Mouse (Mus musculus): ENCODE measurements around the gene Gm37240. TPM values are rescaled to one million over a fixed set of nuclear protein-coding genes. Genes with fewer than 3 reads are reported as not detected.
"Not testable (repeated sequence)": the region's sequence is repeated elsewhere in the genome, so short reads cannot be mapped to it uniquely, and the experiment has no call there.

Gm37240 gene
- polyA plus RNA-seq, 1 experiment from 2014 or later, result 3.2 TPM

DNA sequence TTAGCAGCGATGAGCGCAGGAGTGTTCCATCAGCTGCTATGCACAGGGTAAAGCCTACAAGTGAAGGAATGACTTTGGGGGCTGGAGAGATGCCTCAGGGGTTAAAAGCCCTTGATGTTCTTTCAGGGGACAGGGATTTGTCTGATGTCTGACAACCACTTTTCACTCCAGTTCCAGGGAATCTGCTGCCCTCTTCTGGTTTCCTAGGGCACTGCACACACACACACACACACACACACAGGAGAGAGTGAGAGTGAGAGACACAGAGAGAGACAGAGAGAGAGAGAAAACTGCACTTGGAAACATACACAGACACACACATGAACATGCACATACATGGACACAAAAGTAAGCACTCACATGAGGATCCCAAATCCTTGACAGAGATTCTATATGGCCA lies 1228.4 kb downstream of the Gm37240 start:
- H3K36me3 ChIP-seq (replicated peaks; ENCODE audit: control insufficient read depth, insufficient read depth, low read depth, low read length), result no peaks in the 10 kb centered on the region
- DNase-seq (ENCODE audit: low spot score) (no peak), ATAC-seq (replicated peaks; ENCODE audit: insufficient number of reproducible peaks, low FRiP score, low TSS enrichment, low read depth) (no peak)
- H3K4me2 ChIP-seq (ENCODE audit: low read depth, low read length), result no peak overlapping the region
- WGBS, result 92% methylated on average over 2 of the region's 2 CpGs
- H3K27ac ChIP-seq (replicated peaks; ENCODE audit: low read depth, low read length), result no peak overlapping the region
- no peak overlapping the region for H3K9ac ChIP-seq (replicated peaks; ENCODE audit: low read length)
- H3K4me1 ChIP-seq (ENCODE audit: control insufficient read depth, insufficient read depth, low read length), result no peaks in the 10 kb centered on the region
- H3K27me3 ChIP-seq (ENCODE audit: control insufficient read depth, insufficient read depth, low read length), result no peaks in the 10 kb centered on the region; the same call in 1 of the 2 replicates
- no peaks in the 10 kb centered on the region for H3K9me3 ChIP-seq (replicated peaks; ENCODE audit: control insufficient read depth, low read length)
- no peak overlapping the region for H3K4me3 ChIP-seq (ENCODE audit: low read depth, low read length)

DNA sequence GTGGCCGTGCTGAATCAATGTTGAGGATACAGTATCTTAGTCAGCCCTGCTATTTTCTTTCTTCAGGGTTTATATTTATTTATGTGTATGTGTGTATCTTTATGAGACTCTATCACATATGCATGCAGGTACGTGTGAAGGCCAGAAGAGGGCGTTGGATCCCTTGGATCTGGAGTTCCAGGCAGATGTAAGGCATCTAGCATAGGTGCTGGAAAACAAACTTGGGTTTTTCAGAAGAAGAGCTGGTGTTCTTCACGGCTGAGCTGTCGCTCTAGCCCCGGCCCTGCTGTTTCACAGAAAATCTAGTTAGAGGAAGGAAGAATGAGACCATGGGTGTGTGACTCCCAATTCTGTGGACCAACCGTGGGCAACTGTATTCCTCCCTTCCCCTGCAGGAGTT lies 1229.3 kb downstream of the Gm37240 start:
- no peak overlapping the region for H3K27ac ChIP-seq (replicated peaks; ENCODE audit: low read depth, low read length)
- 93% methylated on average over 7 of the region's 7 CpGs for WGBS
- ATAC-seq (replicated peaks; ENCODE audit: insufficient number of reproducible peaks, low FRiP score, low TSS enrichment, low read depth) (no peak), DNase-seq (ENCODE audit: low spot score) (no peak)
- H3K9ac ChIP-seq (replicated peaks; ENCODE audit: low read length), result no peak overlapping the region
- no peak overlapping the region for H3K4me2 ChIP-seq (ENCODE audit: low read depth, low read length)
- no peaks in the 10 kb centered on the region; the same call in 1 of the 2 replicates for H3K27me3 ChIP-seq (ENCODE audit: control insufficient read depth, insufficient read depth, low read length)
- H3K36me3 ChIP-seq (replicated peaks; ENCODE audit: control insufficient read depth, insufficient read depth, low read depth, low read length), result no peaks in the 10 kb centered on the region
- no peaks in the 10 kb centered on the region for H3K4me1 ChIP-seq (ENCODE audit: control insufficient read depth, insufficient read depth, low read length)
- H3K4me3 ChIP-seq (ENCODE audit: low read depth, low read length), result no peak overlapping the region
- no peaks in the 10 kb centered on the region for H3K9me3 ChIP-seq (replicated peaks; ENCODE audit: control insufficient read depth, low read length)

DNA sequence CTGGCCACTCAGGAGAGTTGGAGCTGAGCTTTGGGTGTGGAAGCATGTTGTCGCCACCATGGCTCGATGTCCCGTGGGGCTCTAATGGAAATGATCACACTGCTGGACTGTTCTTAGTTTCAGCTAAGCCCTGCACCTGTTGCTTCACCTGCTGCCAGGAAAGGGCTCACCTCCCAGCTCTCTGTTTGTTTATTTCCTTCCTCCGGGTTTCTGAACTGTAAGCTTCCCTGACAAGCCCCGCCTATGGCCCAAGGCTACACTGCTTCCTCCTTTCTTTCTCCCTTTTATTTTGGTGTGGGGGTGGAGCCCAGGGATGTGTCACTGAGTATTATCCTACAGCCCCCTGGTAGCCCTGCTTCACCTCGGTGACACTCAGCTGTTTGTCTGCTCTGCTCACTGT lies 1230.1 kb downstream of the Gm37240 start:
- Histone ChIP-seq H3K9ac (replicated peaks; ENCODE audit: low read length) (no peak overlapping the region), H3K4me1 (ENCODE audit: control insufficient read depth, insufficient read depth, low read length) (no peaks in the 10 kb centered on the region), H3K27ac (replicated peaks; ENCODE audit: low read depth, low read length) (no peak overlapping the region), H3K4me3 (ENCODE audit: low read depth, low read length) (no peak overlapping the region), H3K9me3 (replicated peaks; ENCODE audit: control insufficient read depth, low read length) (no peaks in the 10 kb centered on the region), H3K27me3 (ENCODE audit: control insufficient read depth, insufficient read depth, low read length) (no peaks in the 10 kb centered on the region; the same call in 1 of the 2 replicates), H3K36me3 (replicated peaks; ENCODE audit: control insufficient read depth, insufficient read depth, low read depth, low read length) (no peaks in the 10 kb centered on the region), H3K4me2 (ENCODE audit: low read depth, low read length) (no peak overlapping the region)
- DNase-seq (ENCODE audit: low spot score) (no peak), ATAC-seq (replicated peaks; ENCODE audit: insufficient number of reproducible peaks, low FRiP score, low TSS enrichment, low read depth) (no peak)
- WGBS, result 53% methylated on average over 6 of the region's 6 CpGs

DNA sequence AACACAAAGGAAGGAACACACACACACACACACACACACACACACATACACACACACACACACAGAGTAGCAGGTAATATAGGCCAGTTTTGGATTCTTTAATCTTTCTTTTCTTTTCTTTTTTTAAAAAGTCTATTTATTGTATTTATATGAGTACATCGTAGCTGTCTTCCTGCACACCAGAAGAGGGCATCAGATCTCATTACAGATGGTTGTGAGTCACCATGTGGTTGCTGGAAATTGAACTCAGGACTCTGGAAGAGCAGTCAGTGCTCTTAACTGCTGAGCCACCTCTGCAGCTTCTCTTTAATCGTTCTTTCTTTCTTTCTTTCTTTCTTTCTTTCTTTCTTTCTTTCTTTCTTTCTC lies 1231.5 kb downstream of the Gm37240 start:
- not testable (repeated sequence) for H3K4me3 ChIP-seq (ENCODE audit: low read depth, low read length)

DNA sequence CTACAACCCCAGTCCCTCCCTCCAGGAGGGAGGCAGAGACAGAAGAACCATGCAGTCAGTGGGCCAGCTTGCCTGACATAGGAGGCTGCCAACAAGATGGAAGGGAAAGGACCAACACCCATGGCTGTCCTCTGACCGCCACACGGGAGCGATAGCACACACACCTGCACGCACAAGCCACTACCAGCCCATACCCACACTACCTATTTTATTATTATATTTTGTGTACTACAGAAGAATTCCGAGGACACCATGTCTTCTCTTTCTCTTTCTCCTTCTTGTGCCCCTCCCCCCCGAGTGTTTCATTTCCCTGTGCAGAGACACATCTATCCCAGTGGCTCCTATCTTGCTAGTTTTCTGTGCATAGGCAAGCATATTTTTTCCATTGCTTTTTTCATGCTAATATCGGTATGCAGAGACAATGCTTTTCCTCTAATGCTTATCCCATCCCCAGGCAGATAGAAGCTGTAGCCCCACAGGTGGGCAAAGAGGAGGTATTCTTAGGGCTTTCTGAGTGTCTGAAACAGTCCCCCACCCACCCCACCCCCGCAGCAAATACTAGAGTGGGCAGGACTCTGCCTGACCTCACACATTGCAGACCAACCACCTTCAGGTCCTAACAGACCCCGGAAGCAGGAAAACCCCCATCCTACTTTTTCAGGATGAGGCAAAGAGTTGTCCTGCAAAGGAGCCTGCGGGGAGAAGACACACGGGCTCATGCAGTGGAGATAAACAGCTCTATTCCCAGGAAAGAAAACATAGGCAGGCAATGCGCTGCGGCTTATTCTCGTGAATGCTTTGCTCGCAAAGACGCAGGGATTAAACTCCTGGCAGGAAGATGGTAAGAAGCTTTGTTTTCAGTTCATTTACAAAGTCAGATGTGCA lies 1232.2 kb downstream of the Gm37240 start:
- no peak for DNase-seq (ENCODE audit: low spot score)
- 20% methylated on average over 16 of the region's 16 CpGs for WGBS
- H3K9me3 ChIP-seq (replicated peaks; ENCODE audit: control insufficient read depth, low read length), result no peaks in the 10 kb centered on the region
- no peak overlapping the region for H3K27ac ChIP-seq (replicated peaks; ENCODE audit: low read depth, low read length)
- no peaks in the 10 kb centered on the region; the same call in 1 of the 2 replicates for H3K27me3 ChIP-seq (ENCODE audit: control insufficient read depth, insufficient read depth, low read length)
- H3K9ac ChIP-seq (replicated peaks; ENCODE audit: low read length), result no peak overlapping the region
- H3K36me3 ChIP-seq (replicated peaks; ENCODE audit: control insufficient read depth, insufficient read depth, low read depth, low read length), result no peaks in the 10 kb centered on the region
- ATAC-seq (replicated peaks; ENCODE audit: insufficient number of reproducible peaks, low FRiP score, low TSS enrichment, low read depth), result no peak; the same call in 1 of the 2 replicates
- no peaks in the 10 kb centered on the region for H3K4me1 ChIP-seq (ENCODE audit: control insufficient read depth, insufficient read depth, low read length)
- H3K4me2 ChIP-seq (ENCODE audit: low read depth, low read length), result no peak overlapping the region; the same call in 1 of the 2 replicates
- H3K4me3 ChIP-seq (ENCODE audit: low read depth, low read length), result no peak overlapping the region

More for the DNA sequence above, 1231.5 kb downstream of the Gm37240 start:
- not testable (repeated sequence) for H3K9ac ChIP-seq (replicated peaks; ENCODE audit: low read length); H3K27me3 ChIP-seq (ENCODE audit: control insufficient read depth, insufficient read depth, low read length); H3K36me3 ChIP-seq (replicated peaks; ENCODE audit: control insufficient read depth, insufficient read depth, low read depth, low read length); H3K27ac ChIP-seq (replicated peaks; ENCODE audit: low read depth, low read length); H3K9me3 ChIP-seq (replicated peaks; ENCODE audit: control insufficient read depth, low read length); ATAC-seq (replicated peaks; ENCODE audit: insufficient number of reproducible peaks, low FRiP score, low TSS enrichment, low read depth); DNase-seq (ENCODE audit: low spot score); H3K4me2 ChIP-seq (ENCODE audit: low read depth, low read length); H3K4me1 ChIP-seq (ENCODE audit: control insufficient read depth, insufficient read depth, low read length)
- 74% methylated on average over 2 of the region's 2 CpGs for WGBS

DNA sequence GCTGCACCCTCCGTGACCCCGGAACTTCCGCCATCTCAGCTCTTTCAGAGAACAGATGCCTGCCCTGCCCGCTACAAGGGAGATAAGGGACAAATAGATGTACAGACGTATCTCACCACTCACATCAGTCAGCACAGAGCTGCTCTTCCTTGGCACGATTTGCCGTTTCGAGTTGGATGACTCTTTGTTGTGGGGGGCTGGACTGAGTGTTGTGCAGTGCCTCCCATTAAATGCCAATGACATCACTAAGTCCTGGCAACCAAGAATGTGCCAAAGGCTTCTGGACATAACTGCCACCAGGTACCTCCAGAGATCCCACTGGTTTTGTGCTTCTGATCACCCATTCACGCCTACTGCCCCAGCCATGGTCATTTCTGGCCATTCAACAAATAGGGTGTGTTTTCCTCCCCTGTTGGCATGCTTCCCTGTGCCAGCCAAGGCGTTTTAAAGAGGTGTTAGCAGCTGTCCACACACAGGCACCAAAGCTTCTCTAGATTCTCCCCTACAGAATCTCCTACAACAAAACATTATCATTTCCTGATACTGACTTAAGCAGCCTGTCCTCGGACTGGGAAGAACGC lies 1233.0 kb downstream of the Gm37240 start:
- ATAC-seq (replicated peaks; ENCODE audit: insufficient number of reproducible peaks, low FRiP score, low TSS enrichment, low read depth) (no peak), DNase-seq (ENCODE audit: low spot score) (no peak)
- no peaks in the 10 kb centered on the region for H3K36me3 ChIP-seq (replicated peaks; ENCODE audit: control insufficient read depth, insufficient read depth, low read depth, low read length)
- no peaks in the 10 kb centered on the region for H3K4me1 ChIP-seq (ENCODE audit: control insufficient read depth, insufficient read depth, low read length)
- H3K27me3 ChIP-seq (ENCODE audit: control insufficient read depth, insufficient read depth, low read length), result no peaks in the 10 kb centered on the region; the same call in 1 of the 2 replicates
- no peak overlapping the region for H3K4me3 ChIP-seq (ENCODE audit: low read depth, low read length)
- peak overlapping the region; percentile 24; the same call in 1 of the 2 replicates for H3K4me2 ChIP-seq (ENCODE audit: low read depth, low read length)
- H3K9me3 ChIP-seq (replicated peaks; ENCODE audit: control insufficient read depth, low read length), result no peaks in the 10 kb centered on the region
- H3K27ac ChIP-seq (replicated peaks; ENCODE audit: low read depth, low read length), result no peak overlapping the region
- 37% methylated on average over 12 of the region's 12 CpGs for WGBS
- H3K9ac ChIP-seq (replicated peaks; ENCODE audit: low read length), result no peak overlapping the region

DNA sequence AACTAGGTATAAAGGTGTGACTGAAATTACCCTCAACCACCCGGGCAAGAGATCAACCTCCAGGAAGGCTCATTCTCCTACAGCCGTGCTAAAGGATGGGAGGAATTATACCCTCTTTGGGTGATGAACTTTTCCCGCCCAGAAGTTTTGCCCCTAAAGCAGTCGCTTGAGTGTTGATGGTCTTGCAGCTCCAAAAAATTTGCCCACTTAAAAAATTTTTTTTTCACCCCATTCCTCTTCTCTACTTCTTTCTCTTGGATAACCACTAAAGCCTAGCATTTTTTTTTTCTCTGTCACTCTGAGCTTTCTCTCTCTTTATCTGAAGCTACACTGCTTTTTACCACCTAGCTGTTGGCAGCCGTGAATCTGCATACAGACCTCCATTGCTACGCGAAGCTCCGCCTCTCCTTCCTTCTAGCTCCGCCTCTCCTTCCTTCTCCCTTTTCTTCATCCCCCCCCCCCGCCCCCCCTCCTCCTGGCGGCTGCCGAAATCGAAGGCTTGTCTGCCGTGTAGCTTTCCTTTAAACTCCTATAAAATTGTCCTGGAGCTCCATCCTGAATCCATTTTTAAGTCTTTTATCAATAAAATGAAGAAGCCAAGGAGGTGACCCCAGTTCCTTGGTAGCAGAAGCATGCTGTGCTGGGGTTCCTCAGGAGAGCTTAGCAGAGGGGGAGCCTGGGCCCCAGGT lies 1233.6 kb downstream of the Gm37240 start:
- no peak overlapping the region for H3K9ac ChIP-seq (replicated peaks; ENCODE audit: low read length)
- ATAC-seq (replicated peaks; ENCODE audit: insufficient number of reproducible peaks, low FRiP score, low TSS enrichment, low read depth) (no peak), DNase-seq (ENCODE audit: low spot score) (no peak)
- H3K27me3 ChIP-seq (ENCODE audit: control insufficient read depth, insufficient read depth, low read length), result no peaks in the 10 kb centered on the region; the same call in 1 of the 2 replicates
- no peaks in the 10 kb centered on the region for H3K36me3 ChIP-seq (replicated peaks; ENCODE audit: control insufficient read depth, insufficient read depth, low read depth, low read length)
- no peak overlapping the region for H3K27ac ChIP-seq (replicated peaks; ENCODE audit: low read depth, low read length)
- H3K9me3 ChIP-seq (replicated peaks; ENCODE audit: control insufficient read depth, low read length), result no peaks in the 10 kb centered on the region
- H3K4me3 ChIP-seq (ENCODE audit: low read depth, low read length), result no peak overlapping the region
- peak overlapping the region; percentile 24; the same call in 1 of the 2 replicates for H3K4me2 ChIP-seq (ENCODE audit: low read depth, low read length)
- no peaks in the 10 kb centered on the region for H3K4me1 ChIP-seq (ENCODE audit: control insufficient read depth, insufficient read depth, low read length)
- WGBS, result 25% methylated on average over 13 of the region's 14 CpGs
